Mouse (Mus musculus): Measurements from ENCODE around the gene Chordc1.

GRCm38 (mm10) chr9:18292443-18292922 lies 558 bp downstream of the Chordc1 start:
- no peak for TF ChIP-seq MYOG (IDR thresholded peaks at IDR 0.05; ENCODE audit: control insufficient read depth, extremely low read depth, insufficient read length)
- no peak for TF ChIP-seq CTCF (IDR thresholded peaks at IDR 0.05; ENCODE audit: control insufficient read depth, insufficient read depth, insufficient read length)
